Mouse (Mus musculus) testis, adult 2 months (tissue): ENCODE measurements around the gene Kcnip1.

Experiments used
- CTCF ChIP-seq: fragments of 200-500 bp; IDR thresholded peaks from 2 replicates; pipeline ENCODE4 v1.5.1; 2012; ENCODE audit warnings: low read depth, mild to moderate bottlenecking, inconsistent platforms, low read length, moderate library complexity; ENCODE audit not compliant: control insufficient read depth, insufficient read depth, insufficient replicate concordance
- POLR2A ChIP-seq: fragments of 200-500 bp; IDR thresholded peaks from 2 replicates; pipeline ENCODE4 v1.6.1; 2012; ENCODE audit warnings: low read depth, mild to moderate bottlenecking, inconsistent platforms, low read length, moderate library complexity; ENCODE audit not compliant: control insufficient read depth

DNA sequence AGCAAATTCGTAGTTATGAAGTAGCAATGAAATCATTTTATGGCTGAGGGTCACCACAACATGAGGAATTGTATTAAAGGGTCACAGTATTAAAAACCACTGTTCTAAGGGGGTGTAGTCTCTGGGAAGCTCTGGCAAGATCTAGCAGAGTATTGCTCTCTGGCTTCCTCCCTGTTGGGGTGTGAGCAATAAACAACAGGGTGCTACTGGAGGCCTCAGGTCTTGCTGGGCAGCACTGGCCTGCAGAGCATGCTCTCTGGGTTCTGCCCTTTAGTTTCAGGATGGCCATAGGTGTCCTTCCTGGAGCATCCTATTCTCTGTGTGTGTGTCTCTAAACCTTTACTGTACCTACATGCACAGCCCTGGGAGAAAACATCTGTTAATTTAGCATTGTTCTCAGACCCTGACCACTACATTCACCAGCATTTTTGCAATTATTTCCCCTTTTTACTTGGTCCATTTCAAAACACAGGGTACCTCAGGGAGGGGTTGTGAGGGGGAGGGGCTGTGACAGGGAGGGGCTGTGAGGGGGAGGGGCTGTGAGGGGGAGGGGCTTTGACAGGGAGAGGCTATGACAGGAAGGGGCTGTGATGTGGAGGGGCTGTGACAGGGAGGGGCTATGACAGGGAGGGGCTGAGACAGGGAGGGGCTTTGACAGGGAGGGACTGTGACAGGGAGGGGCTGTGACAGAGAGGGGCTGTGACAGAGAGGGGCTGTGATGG is 291.6 kb downstream of the Kcnip1 start:
- TF ChIP-seq CTCF = no peak
- no peak for TF ChIP-seq POLR2A
